Mouse (Mus musculus) G1E (cell line): Measurements from ENCODE around the gene Haspin. TPM values are rescaled to one million over a fixed set of nuclear protein-coding genes. Genes with fewer than 3 reads are reported as not detected.

Experiments used
- ATAC-seq: 2 replicates; pipeline ENCODE4 v1.8.0; 2016; ENCODE audit warnings: mild to moderate bottlenecking; ENCODE audit not compliant: insufficient number of reproducible peaks, poor library complexity, low FRiP score, severe bottlenecking; ENCODE audit errors: extremely low read depth
- DNase-seq: peaks from one replicate; pipeline ENCODE4 v3.0.0; 2012; ENCODE audit warnings: low spot score
- H3K27me3 ChIP-seq: 2 replicates; pipeline ENCODE4 v1.6.1; 2012; ENCODE audit warnings: mild to moderate bottlenecking, low read length, inconsistent platforms; ENCODE audit not compliant: insufficient read depth
- H3K36me3 ChIP-seq: replicated peaks from 2 replicates; pipeline ENCODE3; 2012; ENCODE audit warnings: mild to moderate bottlenecking, inconsistent platforms
- H3K4me1 ChIP-seq: 2 replicates; pipeline ENCODE4 v1.6.1; 2012; ENCODE audit warnings: low read depth, low read length, inconsistent platforms, mixed read lengths; ENCODE audit not compliant: insufficient read depth
- H3K4me3 ChIP-seq: 2 replicates; pipeline ENCODE4 v1.5.1; 2012; ENCODE audit warnings: low read depth, mild to moderate bottlenecking, inconsistent platforms, low read length, moderate library complexity, mixed read lengths
- H3K9me3 ChIP-seq: replicated peaks from 2 replicates; pipeline ENCODE4 v1.6.1; 2012; ENCODE audit warnings: inconsistent platforms
- CTCF ChIP-seq: IDR thresholded peaks from 2 replicates; pipeline ENCODE4 v1.5.1; 2012; ENCODE audit warnings: low read depth, low read length, inconsistent platforms, mixed read lengths
- GATA1 ChIP-seq: IDR thresholded peaks from 2 replicates; pipeline ENCODE4 v1.6.1; 2012; ENCODE audit warnings: borderline replicate concordance, low read length, inconsistent platforms, mixed read lengths
- GATA2 ChIP-seq: IDR thresholded peaks from 2 replicates; pipeline ENCODE4 v1.6.1; 2012; ENCODE audit warnings: low read depth, low read length, inconsistent platforms, borderline replicate concordance
- POLR2AphosphoS5 ChIP-seq: IDR thresholded peaks from 2 replicates; pipeline ENCODE4 v1.6.1; 2012; ENCODE audit warnings: low read depth, low read length, inconsistent platforms; ENCODE audit not compliant: insufficient replicate concordance
- TAL1 ChIP-seq: conservative IDR thresholded peaks from 2 replicates; pipeline ENCODE4 v1.6.1; 2012; ENCODE audit warnings: low read depth, low read length, inconsistent platforms, mixed read lengths
- polyA plus RNA-seq: library from polyadenylated mRNA; stranded (reverse); fragments of >175 nt; gene quantifications from 2 replicates; pipeline ENCODE4 v1.2.3, GENCODE M21; 2012
- total RNA-seq, 2 experiments: library from RNA; stranded (forward) in 1 of 2; stranded (reverse) in 1 of 2; fragments of 200-1000 nt in 1 of 2; fragments of >200 nt in 1 of 2; fragmentation: Nextera tagmentation in 1 of 2; gene quantifications; 2 replicates each; pipeline ENCODE4 v1.2.3; 2014 to 2017

Haspin gene
- total and polyA plus RNA-seq, 3 experiments = 16.7 to 19.5 (median 17.5) TPM

DNA sequence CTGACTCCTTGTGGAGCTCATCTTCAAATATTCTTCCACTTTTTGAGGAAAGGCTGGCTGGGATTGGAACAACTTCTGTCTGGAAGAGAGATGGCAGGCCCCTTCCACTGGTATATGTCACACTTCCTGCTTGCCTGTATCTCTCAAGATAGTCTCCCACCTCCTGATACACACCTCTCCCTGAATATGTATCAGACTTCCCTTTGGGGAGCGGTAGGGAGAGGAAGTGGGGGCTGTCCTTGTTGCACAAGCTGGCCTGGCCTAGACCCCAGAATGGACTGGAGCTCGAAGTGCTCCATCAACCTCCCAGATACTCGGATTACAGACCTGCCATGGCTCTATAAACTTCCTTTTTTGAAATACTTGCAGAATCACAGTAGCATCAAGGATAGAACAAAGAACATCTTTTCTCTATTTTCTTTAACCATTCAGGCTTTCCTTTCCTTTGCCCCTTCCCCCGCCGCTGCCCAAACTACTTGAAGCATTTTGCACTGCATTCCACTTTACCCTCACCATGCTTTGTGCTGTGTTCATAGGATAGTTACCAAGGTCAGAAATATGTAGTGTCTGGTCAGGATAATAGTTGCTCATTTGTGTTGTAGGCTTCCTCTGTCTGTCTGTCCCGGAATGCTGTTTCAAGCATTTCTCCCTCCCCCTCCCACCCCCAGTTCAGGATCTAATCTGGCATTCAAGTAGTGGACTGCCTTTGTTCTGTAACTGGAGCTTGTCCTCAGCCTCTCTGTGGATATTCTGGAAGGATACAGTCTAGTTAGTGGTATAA lies 50.2 kb downstream of the Haspin start:
- TF ChIP-seq CTCF = no peak
- no peak for TF ChIP-seq TAL1
- no peak for TF ChIP-seq GATA2
- no peak for TF ChIP-seq GATA1
- no peak for TF ChIP-seq POLR2AphosphoS5
- H3K27me3 ChIP-seq = peaks cover 27% of the 10 kb centered on the region
- peaks cover 16% of the 10 kb centered on the region for H3K4me1 ChIP-seq
- no peak overlapping the region for H3K4me3 ChIP-seq
- H3K36me3 ChIP-seq = peaks cover 34% of the 10 kb centered on the region
- ATAC-seq (no peak), DNase-seq (no peak)
- no peaks in the 10 kb centered on the region for H3K9me3 ChIP-seq

Other genes starting within 250 kb of the Haspin start
- gene Atp2a3, start 177.1 kb downstream of the Haspin start, total RNA-seq (2014; fragmentation: Nextera tagmentation) = 56.9 and 63.9 TPM in 2 replicates
- gene Atp2a3, start 177.1 kb downstream of the Haspin start, total RNA-seq (2017) = 79.9 and 101 TPM in 2 replicates
- 79.0 and 95.8 TPM in 2 replicates for gene Atp2a3, start 177.1 kb downstream of the Haspin start, polyA plus RNA-seq
- 11.4 and 12.0 TPM in 2 replicates for gene P2rx1, start 139.2 kb downstream of the Haspin start, total RNA-seq (2014; fragmentation: Nextera tagmentation)
- 46.9 and 53.7 TPM in 2 replicates for gene P2rx1, start 139.2 kb downstream of the Haspin start, total RNA-seq (2017)
- 11.7 and 14.8 TPM in 2 replicates for gene P2rx1, start 139.2 kb downstream of the Haspin start, polyA plus RNA-seq
- 1.9 and 4.2 TPM in 2 replicates for gene Camkk1, start 119.3 kb downstream of the Haspin start, total RNA-seq (2014; fragmentation: Nextera tagmentation)
- gene Camkk1, start 119.3 kb downstream of the Haspin start, total RNA-seq (2017) = 13.1 and 13.8 TPM in 2 replicates
- 8.9 and 9.9 TPM in 2 replicates for gene Camkk1, start 119.3 kb downstream of the Haspin start, polyA plus RNA-seq
- 23.9 and 25.0 TPM in 2 replicates for gene Ncbp3, start 90.5 kb downstream of the Haspin start, total RNA-seq (2014; fragmentation: Nextera tagmentation)
- gene Ncbp3, start 90.5 kb downstream of the Haspin start, total RNA-seq (2017) = 20.0 and 24.2 TPM in 2 replicates
- gene Ncbp3, start 90.5 kb downstream of the Haspin start, polyA plus RNA-seq = 11.2 and 13.3 TPM in 2 replicates
- gene Itgae, start 47.7 kb downstream of the Haspin start, total RNA-seq (2014; fragmentation: Nextera tagmentation) = 0.19 and 0.23 TPM in 2 replicates
- gene Itgae, start 47.7 kb downstream of the Haspin start, total RNA-seq (2017) = 0.05 and 0.06 TPM in 2 replicates
- 0.03 and 0.04 TPM in 2 replicates for gene Itgae, start 47.7 kb downstream of the Haspin start, polyA plus RNA-seq
- gene P2rx5, start 22.1 kb upstream of the Haspin start, total RNA-seq (2014; fragmentation: Nextera tagmentation) = not detected in 2 replicates
- gene P2rx5, start 22.1 kb upstream of the Haspin start, total RNA-seq (2017) = 0.05 TPM in 1 of 2 replicates, not detected in the other
- not detected in 2 replicates for gene P2rx5, start 22.1 kb upstream of the Haspin start, polyA plus RNA-seq
- gene Emc6, start 38.7 kb upstream of the Haspin start, total RNA-seq (2014; fragmentation: Nextera tagmentation) = 54.7 and 66.2 TPM in 2 replicates
- gene Emc6, start 38.7 kb upstream of the Haspin start, total RNA-seq (2017) = 43.7 and 52.7 TPM in 2 replicates
- gene Emc6, start 38.7 kb upstream of the Haspin start, polyA plus RNA-seq = 178 and 243 TPM in 2 replicates
- 7.4 and 9.2 TPM in 2 replicates for gene Tax1bp3, start 38.8 kb upstream of the Haspin start, total RNA-seq (2014; fragmentation: Nextera tagmentation)
- 17.8 and 21.1 TPM in 2 replicates for gene Tax1bp3, start 38.8 kb upstream of the Haspin start, total RNA-seq (2017)
- 4.1 and 9.0 TPM in 2 replicates for gene Tax1bp3, start 38.8 kb upstream of the Haspin start, polyA plus RNA-seq
- gene Ctns, start 60.7 kb upstream of the Haspin start, total RNA-seq (2014; fragmentation: Nextera tagmentation) = 19.8 and 23.3 TPM in 2 replicates
- gene Ctns, start 60.7 kb upstream of the Haspin start, total RNA-seq (2017) = 28.7 and 30.6 TPM in 2 replicates
- 1.9 and 3.6 TPM in 2 replicates for gene Ctns, start 60.7 kb upstream of the Haspin start, polyA plus RNA-seq
- gene Shpk, start 61.2 kb upstream of the Haspin start, total RNA-seq (2014; fragmentation: Nextera tagmentation) = 2.1 and 2.4 TPM in 2 replicates
- 2.8 and 3.2 TPM in 2 replicates for gene Shpk, start 61.2 kb upstream of the Haspin start, total RNA-seq (2017)
- gene Shpk, start 61.2 kb upstream of the Haspin start, polyA plus RNA-seq = 0.83 and 0.95 TPM in 2 replicates
- gene Trpv1, start 96.0 kb upstream of the Haspin start, total RNA-seq (2014; fragmentation: Nextera tagmentation) = not detected in 2 replicates
- 0.12 TPM in 1 of 2 replicates, not detected in the other for gene Trpv1, start 96.0 kb upstream of the Haspin start, total RNA-seq (2017)
- not detected in 2 replicates for gene Trpv1, start 96.0 kb upstream of the Haspin start, polyA plus RNA-seq
- gene Trpv3, start 129.1 kb upstream of the Haspin start, total RNA-seq (2014; fragmentation: Nextera tagmentation) = not detected in 2 replicates
- gene Trpv3, start 129.1 kb upstream of the Haspin start, total RNA-seq (2017) = under 0.01 and 0.16 TPM in 2 replicates
- gene Trpv3, start 129.1 kb upstream of the Haspin start, polyA plus RNA-seq = not detected in 2 replicates
- not detected in 2 replicates for gene Aspa, start 191.3 kb upstream of the Haspin start, total RNA-seq (2014; fragmentation: Nextera tagmentation)
- gene Aspa, start 191.3 kb upstream of the Haspin start, total RNA-seq (2017) = under 0.01 and 0.22 TPM in 2 replicates
- gene Aspa, start 191.3 kb upstream of the Haspin start, polyA plus RNA-seq = not detected in 2 replicates
- not detected in 2 replicates for gene Gm49340, start 191.4 kb upstream of the Haspin start, total RNA-seq (2014; fragmentation: Nextera tagmentation)
- gene Gm49340, start 191.4 kb upstream of the Haspin start, total RNA-seq (2017) = not detected in 2 replicates
- gene Gm49340, start 191.4 kb upstream of the Haspin start, polyA plus RNA-seq = not detected in 2 replicates
- gene Spata22, start 191.4 kb upstream of the Haspin start, total RNA-seq (2014; fragmentation: Nextera tagmentation) = not detected in 2 replicates
- not detected in 2 replicates for gene Spata22, start 191.4 kb upstream of the Haspin start, total RNA-seq (2017)
- gene Spata22, start 191.4 kb upstream of the Haspin start, polyA plus RNA-seq = not detected in 2 replicates
- gene Olfr20, start 212.5 kb upstream of the Haspin start, total RNA-seq (2014; fragmentation: Nextera tagmentation) = not detected in 2 replicates
- gene Olfr20, start 212.5 kb upstream of the Haspin start, total RNA-seq (2017) = 0.11 TPM in 1 of 2 replicates, not detected in the other
- not detected in 2 replicates for gene Olfr20, start 212.5 kb upstream of the Haspin start, polyA plus RNA-seq
- gene Olfr376, start 233.0 kb upstream of the Haspin start, total RNA-seq (2014; fragmentation: Nextera tagmentation) = not detected in 2 replicates
- 0.27 TPM in 1 of 2 replicates, not detected in the other for gene Olfr376, start 233.0 kb upstream of the Haspin start, total RNA-seq (2017)
- not detected in 2 replicates for gene Olfr376, start 233.0 kb upstream of the Haspin start, polyA plus RNA-seq